Mouse (Mus musculus): ENCODE data around the gene Abcg8.

DNA sequence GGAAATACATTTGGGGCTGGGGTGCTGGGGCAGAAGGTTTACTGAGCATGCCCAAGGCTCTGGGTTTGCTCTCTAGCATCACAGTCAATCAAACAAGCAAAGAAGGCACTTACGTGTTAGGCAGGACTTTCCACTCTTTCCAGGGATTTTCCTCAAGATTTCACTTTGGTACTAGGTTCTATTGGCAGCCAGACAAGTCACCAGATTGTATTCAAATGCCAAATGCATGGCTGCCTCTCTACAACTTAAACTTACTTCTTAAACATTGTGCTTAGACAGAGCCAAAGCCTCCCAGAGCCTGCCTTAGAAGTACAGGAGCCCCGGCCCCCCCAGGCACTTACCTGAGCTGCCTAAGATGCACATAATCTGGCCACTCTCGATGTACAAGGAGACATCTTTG lies 5.6 kb downstream of the Abcg8 start:
- TF ChIP-seq CHD2 (IDR thresholded peaks at IDR 0.05; ENCODE audit: low read length) (no peak), POLR2A (IDR thresholded peaks at IDR 0.05; ENCODE audit: low read depth, low read length) (no peak), MAX (IDR thresholded peaks at IDR 0.05; ENCODE audit: low read length) (no peak), HCFC1 (IDR thresholded peaks at IDR 0.05; ENCODE audit: low read depth, low read length) (no peak), MEF2A (IDR thresholded peaks at IDR 0.05; ENCODE audit: borderline replicate concordance, low read depth, low read length) (no peak), ELF1 (IDR thresholded peaks at IDR 0.05; ENCODE audit: low read depth, low read length) (no peak), CTCF (conservative IDR thresholded peaks at IDR 0.05 in 1 of 2, IDR thresholded peaks at IDR 0.05 in 1 of 2; ENCODE audit: low read depth in 2 of 2, low read length in 2 of 2) (no peak), EP300 (IDR thresholded peaks at IDR 0.05; ENCODE audit: low read length) (no peak), UBTF (IDR thresholded peaks at IDR 0.05; ENCODE audit: low read depth, low read length) (no peak), ZMIZ1 (IDR thresholded peaks at IDR 0.05; ENCODE audit: low read depth, low read length) (no peak), RAD21 (IDR thresholded peaks at IDR 0.05; ENCODE audit: low read depth, low read length) (no peak), USF1 (IDR thresholded peaks at IDR 0.05; ENCODE audit: low read depth, low read length) (no peak), USF2 (conservative IDR thresholded peaks at IDR 0.05; ENCODE audit: low read depth, low read length) (no peak), SIN3A (IDR thresholded peaks at IDR 0.05; ENCODE audit: low read length) (no peak)
